Mouse (Mus musculus) layer of hippocampus, adult 2 months (tissue): ENCODE results near the gene Mmp2. TPM values are rescaled to one million over a fixed set of nuclear protein-coding genes. Genes with fewer than 3 reads are reported as not detected.
A peak's percentile ranks its signal among the peaks of the same experiment; 100 is the strongest.

Source experiments
- DNase-seq, 2 experiments: peaks; one replicate each; pipeline ENCODE4 v3.0.0; 2022; ENCODE audit warnings: low spot score in 2 of 2
- H3K27ac ChIP-seq: fragments of 200-600 bp; 2 replicates; pipeline ENCODE4 v1.8.1; 2022
- H3K4me3 ChIP-seq: fragments of 200-600 bp; 2 replicates; pipeline ENCODE4 v1.8.1; 2022; ENCODE audit warnings: mild to moderate bottlenecking
- CTCF ChIP-seq: fragments of 200-600 bp; conservative IDR thresholded peaks from 2 replicates; pipeline ENCODE4 v1.8.1; 2022; ENCODE audit warnings: antibody characterized with exemption, mild to moderate bottlenecking, moderate library complexity
- total RNA-seq, 2 experiments: library from RNA; stranded (reverse); gene quantifications; 2 replicates each; pipeline ENCODE4 v1.2.3; 2021

Gene Mmp2
- total RNA-seq, 2 experiments from 2014 or later, result 2.7 to 3.0 TPM

GRCm38 (mm10) chr8:92817928-92818818 is 8.9 kb upstream of the Mmp2 start:
- DNase-seq, result peak; percentile 87 to 95
- Histone ChIP-seq H3K27ac (no peak overlapping the region), H3K4me3 (no peak overlapping the region)
- TF ChIP-seq CTCF, result peak; percentile 98

GRCm38 (mm10) chr8:92821151-92821550 is 5.9 kb upstream of the Mmp2 start:
- TF ChIP-seq CTCF, result no peak
- H3K4me3 ChIP-seq, result no peak overlapping the region
- no peak overlapping the region for H3K27ac ChIP-seq
- DNase-seq, result no peak

GRCm38 (mm10) chr8:92822386-92822785 is 4.7 kb upstream of the Mmp2 start:
- no peak for DNase-seq
- H3K27ac ChIP-seq, result no peak overlapping the region
- no peak overlapping the region for H3K4me3 ChIP-seq
- TF ChIP-seq CTCF, result no peak

GRCm38 (mm10) chr8:92825991-92826390 is 1.1 kb upstream of the Mmp2 start:
- no peak for DNase-seq
- no peak overlapping the region for H3K4me3 ChIP-seq
- no peak for TF ChIP-seq CTCF
- no peak overlapping the region for H3K27ac ChIP-seq

- no peak overlapping the region for H3K27ac ChIP-seq
- DNase-seq, result peak; percentile 24 to 26
- no peak for TF ChIP-seq CTCF
- H3K4me3 ChIP-seq, result no peak overlapping the region
Measured at GRCm38 (mm10) chr8:92828251-92828743, 1.2 kb downstream of the Mmp2 start.

- TF ChIP-seq CTCF, result no peak
- no peak overlapping the region for H3K27ac ChIP-seq
- H3K4me3 ChIP-seq, result no peak overlapping the region
- DNase-seq, result no peak
Measured at GRCm38 (mm10) chr8:92834065-92834731, 7.1 kb downstream of the Mmp2 start.

GRCm38 (mm10) chr8:92834786-92835500 is 7.9 kb downstream of the Mmp2 start:
- no peak for DNase-seq
- no peak overlapping the region for H3K4me3 ChIP-seq
- TF ChIP-seq CTCF, result no peak
- H3K27ac ChIP-seq, result no peak overlapping the region

- TF ChIP-seq CTCF, result no peak
- Histone ChIP-seq H3K27ac (no peak overlapping the region), H3K4me3 (no peak overlapping the region)
- DNase-seq, result no peak
Measured at GRCm38 (mm10) chr8:92835901-92836300, 8.8 kb downstream of the Mmp2 start.

GRCm38 (mm10) chr8:92838616-92839015 is 11.5 kb downstream of the Mmp2 start:
- Histone ChIP-seq H3K27ac (no peak overlapping the region), H3K4me3 (no peak overlapping the region)
- TF ChIP-seq CTCF, result no peak
- no peak for DNase-seq

GRCm38 (mm10) chr8:92839161-92839560 is 12.1 kb downstream of the Mmp2 start:
- Histone ChIP-seq H3K4me3 (no peak overlapping the region), H3K27ac (no peak overlapping the region)
- TF ChIP-seq CTCF, result no peak
- DNase-seq, result no peak

- no peak overlapping the region for H3K27ac ChIP-seq
- DNase-seq, result no peak
- no peak for TF ChIP-seq CTCF
- no peak overlapping the region for H3K4me3 ChIP-seq
Measured at GRCm38 (mm10) chr8:92839876-92840275, 12.8 kb downstream of the Mmp2 start.

GRCm38 (mm10) chr8:92846684-92847083 is 19.6 kb downstream of the Mmp2 start:
- no peak for TF ChIP-seq CTCF
- H3K27ac ChIP-seq, result peak overlapping the region; percentile 55; the same call in 1 of the 2 replicates
- DNase-seq, result peak in 1 of 2 experiments; percentile 37
- H3K4me3 ChIP-seq, result no peak overlapping the region

- Histone ChIP-seq H3K4me3 (no peak overlapping the region), H3K27ac (peak overlapping the region; percentile 55; the same call in 1 of the 2 replicates)
- DNase-seq, result no peak
- no peak for TF ChIP-seq CTCF
Measured at GRCm38 (mm10) chr8:92847299-92847698, 20.2 kb downstream of the Mmp2 start.
